Mouse (Mus musculus) bone marrow, adult 2 months (tissue): Measurements from ENCODE around the gene Gm13277. TPM values are rescaled to one million over a fixed set of nuclear protein-coding genes. Genes with fewer than 3 reads are reported as not detected.
"Not testable (repeated sequence)": the region's sequence is repeated elsewhere in the genome, so short reads cannot be mapped to it uniquely, and the experiment has no call there.

Experiments
- H3K27ac ChIP-seq: fragments of 200-500 bp; 2 replicates; pipeline ENCODE4 v1.5.1; 2012; ENCODE audit warnings: low read depth, mild to moderate bottlenecking, control low read depth, inconsistent platforms, low read length; ENCODE audit not compliant: control insufficient read depth, poor library complexity, insufficient read depth
- H3K4me1 ChIP-seq: fragments of 200-500 bp; 2 replicates; pipeline ENCODE4 v1.6.1; 2011; ENCODE audit warnings: low read length; ENCODE audit not compliant: control insufficient read depth, insufficient read depth
- H3K4me3 ChIP-seq: fragments of 200-500 bp; replicated peaks from 2 replicates; pipeline ENCODE3; 2011; ENCODE audit warnings: mild to moderate bottlenecking, low read depth, low read length, control low read depth; ENCODE audit not compliant: control insufficient read depth
- CTCF ChIP-seq: fragments of 200-500 bp; IDR thresholded peaks from 2 replicates; pipeline ENCODE4 v1.5.1; 2011; ENCODE audit warnings: low read length, control low read depth; ENCODE audit not compliant: control insufficient read depth, insufficient read depth
- POLR2A ChIP-seq: fragments of 200-500 bp; IDR thresholded peaks from 2 replicates; pipeline ENCODE4 v1.6.1; 2011; ENCODE audit warnings: low read depth, mild to moderate bottlenecking, control low read depth, low read length, borderline replicate concordance; ENCODE audit not compliant: control insufficient read depth
- WGBS: fragments of 180-500 bp; shearing (Covaris S2); methylation state at CpG from one replicate; pipeline ENCODE4 v1.1.7; 2018; 5-methylcytosine and 5-hydroxymethylcytosine counted together
- polyA plus RNA-seq: library from polyadenylated mRNA; stranded (reverse); fragments of >200 nt; gene quantifications from 2 replicates; pipeline ENCODE4 v1.2.4, GENCODE M21; 2011; ENCODE audit warnings: low replicate concordance; ENCODE audit not compliant: missing spikeins, insufficient read depth, insufficient read length

The Gm13277 gene
- polyA plus RNA-seq, 1 experiment = not detected

GRCm38 (mm10) chr4:88785409-88785808 is 3.0 kb upstream of the Gm13277 start, which contains the start of gene Gm13276:
Gene Gm13276, plus strand, starts transcription at chr4:88785709.
- H3K4me3 ChIP-seq, H3K27ac ChIP-seq, H3K4me1 ChIP-seq: not testable (repeated sequence)
- WGBS = no CpG with 5 or more reads among the region's 27 CpGs

GRCm38 (mm10) chr4:88791250-88791649 is 2.8 kb downstream of the Gm13277 start, which contains the start of gene Gm13278:
Gene Gm13278, plus strand, starts transcription at chr4:88791550.
- not testable (repeated sequence) for H3K4me3 ChIP-seq, H3K27ac ChIP-seq, H3K4me1 ChIP-seq
- WGBS = no CpG with 5 or more reads among the region's 28 CpGs

- not testable (repeated sequence) for H3K4me1 ChIP-seq, H3K4me3 ChIP-seq, H3K27ac ChIP-seq
- 0% methylated on average over 18 of the region's 52 CpGs for WGBS
Observed at GRCm38 (mm10) chr4:88793936-88794675, 5.7 kb downstream of the Gm13277 start, which contains the start of gene Gm13275. Gene Gm13275, plus strand, starts transcription at chr4:88794487.

GRCm38 (mm10) chr4:88797097-88797496 is 8.7 kb downstream of the Gm13277 start, which contains the start of gene Gm13279:
Gene Gm13279, plus strand, starts transcription at chr4:88797397.
- no CpG with 5 or more reads among the region's 28 CpGs for WGBS
- not testable (repeated sequence) for H3K4me1 ChIP-seq, H3K27ac ChIP-seq, H3K4me3 ChIP-seq

GRCm38 (mm10) chr4:88799365-88799764 is 10.9 kb downstream of the Gm13277 start, which contains the start of gene Gm13285:
Gene Gm13285, plus strand, starts transcription at chr4:88799665.
- H3K4me3 ChIP-seq, H3K4me1 ChIP-seq, H3K27ac ChIP-seq: not testable (repeated sequence)
- 2% methylated on average over 6 of the region's 7 CpGs for WGBS

GRCm38 (mm10) chr4:88802954-88803353 is 14.5 kb downstream of the Gm13277 start, which contains the start of gene Gm13287:
Gene Gm13287, plus strand, starts transcription at chr4:88803254.
- not testable (repeated sequence) for H3K4me3 ChIP-seq, H3K27ac ChIP-seq, H3K4me1 ChIP-seq
- WGBS = no CpG with 5 or more reads among the region's 29 CpGs

- not testable (repeated sequence) for H3K4me3 ChIP-seq, H3K4me1 ChIP-seq, H3K27ac ChIP-seq
- no CpG with 5 or more reads among the region's 8 CpGs for WGBS
Observed at GRCm38 (mm10) chr4:88805231-88805630, 16.8 kb downstream of the Gm13277 start, which contains the start of gene Gm13288. Gene Gm13288, plus strand, starts transcription at chr4:88805531.

- WGBS = no CpG with 5 or more reads among the region's 34 CpGs
- not testable (repeated sequence) for H3K4me1 ChIP-seq, H3K4me3 ChIP-seq, H3K27ac ChIP-seq
Observed at GRCm38 (mm10) chr4:88805761-88806160, 17.3 kb downstream of the Gm13277 start.

- TF ChIP-seq CTCF = no peak
- no peak for TF ChIP-seq POLR2A
- Histone ChIP-seq H3K4me1 (no peaks in the 10 kb centered on the region), H3K4me3 (no peak within 1 kb of the TSS), H3K27ac (no peak within 1 kb of the TSS)
- WGBS = 55% methylated on average over 3 of the region's 3 CpGs
Observed at GRCm38 (mm10) chr4:88815928-88816327, 27.5 kb downstream of the Gm13277 start, which contains the start of gene Ifna7. Gene Ifna7, plus strand, starts transcription at chr4:88816228.

- WGBS = 82% methylated on average over 1 of the region's 1 CpGs
- TF ChIP-seq CTCF (no peak), POLR2A (no peak)
- Histone ChIP-seq H3K4me3 (no peak within 1 kb of the TSS), H3K4me1 (no peaks in the 10 kb centered on the region), H3K27ac (no peak within 1 kb of the TSS)
Observed at GRCm38 (mm10) chr4:88819659-88820058, 31.2 kb downstream of the Gm13277 start, which contains the start of gene Ifna11. Gene Ifna11, plus strand, starts transcription at chr4:88819959.
